Mouse (Mus musculus): ENCODE results near the gene Kcnj8. TPM values are rescaled to one million over a fixed set of nuclear protein-coding genes. Genes with fewer than 3 reads are reported as not detected.

Gene Kcnj8
- total and polyA plus RNA-seq, 3 experiments = not detected

- Histone ChIP-seq H3K27me3 (ENCODE audit: control insufficient read depth in 1 of 2, insufficient read depth in 2 of 2, low read length in 2 of 2) (no peaks in the 10 kb centered on the region), H3K4me3 (ENCODE audit: control insufficient read depth in 1 of 2, insufficient read depth in 1 of 2, low read depth in 2 of 2, low read length in 2 of 2) (no peak overlapping the region), H3K4me1 (ENCODE audit: control insufficient read depth in 1 of 2, insufficient read depth in 2 of 2, low read length in 2 of 2) (no peaks in the 10 kb centered on the region), H3K79me2 (ENCODE audit: control insufficient read depth, insufficient read depth, low read length, poor library complexity) (no peaks in the 10 kb centered on the region), H3K36me3 (ENCODE audit: control insufficient read depth in 1 of 2, insufficient read depth in 2 of 2, low read length in 2 of 2) (no peaks in the 10 kb centered on the region), H3K9ac (ENCODE audit: control insufficient read depth, low read depth, low read length, poor library complexity, severe bottlenecking) (no peak overlapping the region), H3K27ac (ENCODE audit: control insufficient read depth, low read depth, low read length) (no peak overlapping the region), H3K9me3 (replicated peaks; ENCODE audit: insufficient read depth, low read length) (no peaks in the 10 kb centered on the region)
- no peak for DNase-seq (ENCODE audit: low read depth, low spot score)
- TF ChIP-seq MYC (IDR thresholded peaks at IDR 0.05; ENCODE audit: low read depth, low read length) (no peak), GABPA (IDR thresholded peaks at IDR 0.05; ENCODE audit: low read depth, low read length) (no peak), POLR2A (IDR thresholded peaks at IDR 0.05; ENCODE audit: control insufficient read depth in 1 of 2, insufficient read depth in 1 of 2, low read depth in 1 of 2, low read length in 2 of 2, poor library complexity in 1 of 2) (no peak), USF1 (IDR thresholded peaks at IDR 0.05; ENCODE audit: low read depth, low read length) (no peak), RCOR1 (IDR thresholded peaks at IDR 0.05; ENCODE audit: low read depth, low read length) (no peak), POLR2AphosphoS2 (IDR thresholded peaks at IDR 0.05; ENCODE audit: low read length) (no peak), ZKSCAN1 (IDR thresholded peaks at IDR 0.05; ENCODE audit: low read depth, low read length) (no peak), CTCF (IDR thresholded peaks at IDR 0.05 in 2 of 3, conservative IDR thresholded peaks at IDR 0.05 in 1 of 3; ENCODE audit: control insufficient read depth in 1 of 3, insufficient read depth in 1 of 3, low read depth in 2 of 3, low read length in 3 of 3, poor library complexity in 1 of 3, severe bottlenecking in 1 of 3) (no peak), MYB (IDR thresholded peaks at IDR 0.05; ENCODE audit: low read depth, low read length) (no peak), CHD1 (IDR thresholded peaks at IDR 0.05; ENCODE audit: low read depth, low read length) (no peak), NRF1 (IDR thresholded peaks at IDR 0.05; ENCODE audit: insufficient read depth, low read depth, low read length, poor library complexity, severe bottlenecking) (no peak)
Observed at GRCm38 (mm10) chr6:142578831-142579230, 7.4 kb upstream of the Kcnj8 start.

GRCm38 (mm10) chr6:142577801-142578200 is 6.4 kb upstream of the Kcnj8 start:
- no peak for TF ChIP-seq UBTF (IDR thresholded peaks at IDR 0.05; ENCODE audit: borderline replicate concordance, insufficient read depth, low read depth, low read length)
- TF ChIP-seq NELFE (IDR thresholded peaks at IDR 0.05; ENCODE audit: low read depth, low read length) = no peak
- no peak for TF ChIP-seq ZMIZ1 (IDR thresholded peaks at IDR 0.05; ENCODE audit: low read depth, low read length)
- no peak for TF ChIP-seq USF2 (IDR thresholded peaks at IDR 0.05; ENCODE audit: borderline replicate concordance in 1 of 2, insufficient read depth in 1 of 2, low read depth in 1 of 2, low read length in 2 of 2)
- no peak for TF ChIP-seq MAFK (IDR thresholded peaks at IDR 0.05; ENCODE audit: borderline replicate concordance, low read depth, low read length)
- no peak for TF ChIP-seq MYB (IDR thresholded peaks at IDR 0.05; ENCODE audit: low read depth, low read length)
- no peak for TF ChIP-seq ZKSCAN1 (IDR thresholded peaks at IDR 0.05; ENCODE audit: low read depth, low read length)
- no peak for TF ChIP-seq CHD1 (IDR thresholded peaks at IDR 0.05; ENCODE audit: low read depth, low read length)
- TF ChIP-seq HCFC1 (IDR thresholded peaks at IDR 0.05; ENCODE audit: low read depth, low read length) = no peak
- no peak for TF ChIP-seq JUND (IDR thresholded peaks at IDR 0.05; ENCODE audit: low read depth, low read length)
- no peak for TF ChIP-seq TBP (IDR thresholded peaks at IDR 0.05; ENCODE audit: low read depth, low read length)
- TF ChIP-seq ZNF384 (IDR thresholded peaks at IDR 0.05; ENCODE audit: low read depth, low read length) = no peak
- no peak for TF ChIP-seq CTCF (IDR thresholded peaks at IDR 0.05 in 2 of 3, conservative IDR thresholded peaks at IDR 0.05 in 1 of 3; ENCODE audit: control insufficient read depth in 1 of 3, insufficient read depth in 1 of 3, low read depth in 2 of 3, low read length in 3 of 3, poor library complexity in 1 of 3, severe bottlenecking in 1 of 3)
- TF ChIP-seq ETS1 (IDR thresholded peaks at IDR 0.05; ENCODE audit: low read depth, low read length) = no peak
- no peak for TF ChIP-seq RCOR1 (IDR thresholded peaks at IDR 0.05; ENCODE audit: low read depth, low read length)
- no peak for TF ChIP-seq TCF12 (IDR thresholded peaks at IDR 0.05; ENCODE audit: low read depth, low read length)
- TF ChIP-seq SMC3 (IDR thresholded peaks at IDR 0.05; ENCODE audit: low read depth, low read length) = no peak
- H3K9me3 ChIP-seq (replicated peaks; ENCODE audit: insufficient read depth, low read length) = no peaks in the 10 kb centered on the region
- no peak overlapping the region for H3K4me3 ChIP-seq (ENCODE audit: control insufficient read depth in 1 of 2, insufficient read depth in 1 of 2, low read depth in 2 of 2, low read length in 2 of 2)
- no peaks in the 10 kb centered on the region for H3K36me3 ChIP-seq (ENCODE audit: control insufficient read depth in 1 of 2, insufficient read depth in 2 of 2, low read length in 2 of 2)
- H3K27ac ChIP-seq (ENCODE audit: control insufficient read depth, low read depth, low read length) = no peak overlapping the region
- no peaks in the 10 kb centered on the region for H3K4me1 ChIP-seq (ENCODE audit: control insufficient read depth in 1 of 2, insufficient read depth in 2 of 2, low read length in 2 of 2)
- no peak overlapping the region for H3K9ac ChIP-seq (ENCODE audit: control insufficient read depth, low read depth, low read length, poor library complexity, severe bottlenecking)
- H3K79me2 ChIP-seq (ENCODE audit: control insufficient read depth, insufficient read depth, low read length, poor library complexity) = no peaks in the 10 kb centered on the region
- no peak for DNase-seq (ENCODE audit: low read depth, low spot score)
- H3K27me3 ChIP-seq (ENCODE audit: control insufficient read depth in 1 of 2, insufficient read depth in 2 of 2, low read length in 2 of 2) = no peaks in the 10 kb centered on the region

Data from MEL (cell line).